In genomic region chr15:18821114-18821756, GRCm38 (mm10) we compare ENCODE assay signal across 8 mouse cellular contexts. TPM values are rescaled to one million over a fixed set of nuclear protein-coding genes. Genes with fewer than 3 reads are reported as not detected.
A peak's percentile ranks its signal among the peaks of the same experiment; 100 is the strongest.
DNase-seq lines count a peak whose midpoint lies in the region; ATAC-seq and TF ChIP-seq lines count a peak whose summit lies in the region.

No protein-coding gene starts in this region.

- H3K9me3 ChIP-seq in liver, embryonic 15.5 days (replicated peaks), result no peaks in the 10 kb centered on the region
- H3K9me3 ChIP-seq in neural tube, embryonic 12.5 days, result no peaks in the 10 kb centered on the region
- no peaks in the 10 kb centered on the region for H3K9me3 ChIP-seq in stomach, postnatal 0 days (ENCODE audit: control insufficient read depth, low read length)

- no peak overlapping the region for H3K4me2 ChIP-seq in liver, embryonic 15.5 days
- no peak overlapping the region; the same call in 1 of the 2 replicates for H3K4me2 ChIP-seq in neural tube, embryonic 12.5 days (replicated peaks)
- no peak overlapping the region for H3K4me2 ChIP-seq in stomach, postnatal 0 days (replicated peaks; ENCODE audit: low read depth)

- H3K36me3 ChIP-seq in liver, embryonic 15.5 days (replicated peaks), result no peaks in the 10 kb centered on the region
- no peaks in the 10 kb centered on the region for H3K36me3 ChIP-seq in neural tube, embryonic 12.5 days
- no peaks in the 10 kb centered on the region for H3K36me3 ChIP-seq in stomach, postnatal 0 days (ENCODE audit: control insufficient read depth, insufficient read depth, low read length)

- 17% methylated on average over 10 of the region's 10 CpGs for WGBS in liver, embryonic 15.5 days (ENCODE audit: insufficient replicate concordance)
- WGBS in neural tube, embryonic 12.5 days, result 25% methylated on average over 10 of the region's 10 CpGs
- 22% methylated on average over 10 of the region's 10 CpGs for WGBS in stomach, postnatal 0 days

- no peak overlapping the region for H3K4me3 ChIP-seq in liver, embryonic 15.5 days (replicated peaks)
- H3K4me3 ChIP-seq in neural tube, embryonic 12.5 days, result no peak overlapping the region
- H3K4me3 ChIP-seq in stomach, postnatal 0 days (ENCODE audit: low read depth, low read length), result no peak overlapping the region

- TF ChIP-seq CTCF in stomach, postnatal 0 days (IDR thresholded peaks at IDR 0.05; ENCODE audit: low read depth), result peak; percentile 96

- TF ChIP-seq EP300 in stomach, postnatal 0 days (optimal IDR thresholded peaks at IDR 0.05), result no peak

- intact Hi-C loops in heart, postnatal 10 days (cut with DNase I), result loop anchor here (2.0 kb wide), 1 partner anchor 456 kb away; no protein-coding TSS in a partner anchor

- 0 out of 2 replicates have a peak, but pooled peaks have one; percentile 39 for ATAC-seq in erythroid progenitor cell, adult 5-6 weeks (replicated peaks; ENCODE audit: low FRiP score, poor library complexity, severe bottlenecking)
- ATAC-seq in liver, embryonic 15.5 days (ENCODE audit: insufficient read depth), result 0 out of 2 replicates have a peak, but pooled peaks have one; percentile 15
- ATAC-seq in neural tube, embryonic 12.5 days (ENCODE audit: low FRiP score, low read depth), result peak; percentile 21
- peak; percentile 76 for ATAC-seq in stomach, postnatal 0 days (ENCODE audit: low FRiP score, low TSS enrichment)

- no peak overlapping the region for H3K27ac ChIP-seq in liver, embryonic 15.5 days (replicated peaks)
- no peak overlapping the region for H3K27ac ChIP-seq in neural tube, embryonic 12.5 days
- H3K27ac ChIP-seq in stomach, postnatal 0 days (replicated peaks), result no peak overlapping the region

- peaks cover 5% of the 10 kb centered on the region; the same call in 1 of the 2 replicates for H3K27me3 ChIP-seq in liver, embryonic 15.5 days
- H3K27me3 ChIP-seq in neural tube, embryonic 12.5 days (replicated peaks), result no peaks in the 10 kb centered on the region
- no peaks in the 10 kb centered on the region for H3K27me3 ChIP-seq in stomach, postnatal 0 days (ENCODE audit: control insufficient read depth, insufficient read depth, low read length)

- no peaks in the 10 kb centered on the region for H3K4me1 ChIP-seq in liver, embryonic 15.5 days (replicated peaks)
- peaks cover 4% of the 10 kb centered on the region; the same call in 1 of the 2 replicates for H3K4me1 ChIP-seq in neural tube, embryonic 12.5 days
- no peaks in the 10 kb centered on the region for H3K4me1 ChIP-seq in stomach, postnatal 0 days (replicated peaks; ENCODE audit: control insufficient read depth, insufficient read depth)

- H3K9ac ChIP-seq in liver, embryonic 15.5 days, result no peak overlapping the region
- no peak overlapping the region for H3K9ac ChIP-seq in neural tube, embryonic 12.5 days
- no peak overlapping the region for H3K9ac ChIP-seq in stomach, postnatal 0 days (ENCODE audit: low read length)

- peak; percentile 21 to 26 for DNase-seq in CD8-positive naive resting alpha-beta T cell, adult 2 months (ENCODE audit: low read depth in 2 of 2, low spot score in 2 of 2)
- peak; percentile 80 for DNase-seq in brain, embryonic 18.5 days (ENCODE audit: low read depth, low spot score)
- peak; percentile 82 to 89 for DNase-seq in heart, postnatal 10 days
- peak; percentile 45 to 84 for DNase-seq in kidney, postnatal 36 days
- DNase-seq in stomach, postnatal 0 days (ENCODE audit: low spot score), result peak; percentile 75

RNA-seq across cellular contexts. Expression of gene Cdh10, which starts 2.5 kb away (rescaled TPM):
- total RNA-seq in erythroid progenitor cell, adult 5-6 weeks (2015; ENCODE audit: low replicate concordance), result not detected in 2 replicates
- total RNA-seq in erythroid progenitor cell, adult 5-6 weeks (2017; ENCODE audit: low replicate concordance), result not detected in 2 replicates
- under 1 TPM; 0.10 to 0.17 TPM for total RNA-seq in heart, postnatal 10 days (2021)
- polyA plus RNA-seq in liver, embryonic 15.5 days (2015; fragmentation: Nextera tagmentation; extraction: Ambion mirVana), result not detected in 2 replicates
- polyA plus RNA-seq in neural tube, embryonic 12.5 days (2016; fragmentation: Nextera tagmentation; extraction: Ambion mirVana), result 7.3 and 8.4 TPM in 2 replicates
- 0.27 and 0.42 TPM in 2 replicates for polyA plus RNA-seq in stomach, postnatal 0 days (2015; fragmentation: Nextera tagmentation; extraction: Ambion mirVana)

Comparison
In these comparisons a context has a peak if more than half of its experiments do, and no peak if none do; other contexts are left out.
1. DNase-seq: peak in every context shown above with its lines; median percentile 86 in heart, postnatal 10 days; 80 in brain, embryonic 18.5 days; 75 in stomach, postnatal 0 days; 64 in kidney, postnatal 36 days; 24 in CD8-positive naive resting alpha-beta T cell, adult 2 months.
2. ATAC-seq: peak in every context shown above with its lines; median percentile 76 in stomach, postnatal 0 days; 39 in erythroid progenitor cell, adult 5-6 weeks; 21 in neural tube, embryonic 12.5 days; 15 in liver, embryonic 15.5 days.